In the genomic region with DNA sequence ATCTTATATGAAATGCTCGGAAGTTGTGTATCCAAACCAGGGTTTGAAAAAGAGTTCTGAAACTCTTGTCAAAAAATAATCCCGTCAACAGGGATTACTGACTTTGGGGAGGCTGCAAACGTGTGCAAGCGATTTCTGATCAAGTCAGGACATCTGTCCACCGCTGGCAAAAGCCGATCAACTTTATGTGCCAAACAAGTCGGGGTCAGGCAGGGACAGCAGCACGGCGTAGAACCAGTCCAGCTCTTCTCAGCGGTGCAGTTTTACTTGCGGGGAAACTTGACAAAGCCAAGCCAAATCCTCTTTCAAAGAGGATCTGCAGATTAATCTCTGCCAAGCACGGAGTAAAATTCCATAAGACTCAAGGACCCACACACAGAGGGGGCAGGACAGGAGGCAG, we compare ENCODE assay signal across 22 mouse cellular contexts. TPM values are rescaled to one million over a fixed set of nuclear protein-coding genes. Genes with fewer than 3 reads are reported as not detected.
DNase-seq lines count a peak whose midpoint lies in the region; TF ChIP-seq lines count a peak whose summit lies in the region.
"Had no signal": no experiment of that assay in that cellular context is flagged by ENCODE, and none has a peak within 500 bp of the region (broad histone marks: within the 10 kb centered on the region; RNA-seq: fewer than 3 reads in every experiment).

No protein-coding gene starts in this region.

- H3K9ac ChIP-seq in liver, adult 2 months (ENCODE audit: low read depth, low read length), result no peak overlapping the region; the same call in 1 of the 2 replicates
- H3K9ac ChIP-seq: embryonic facial prominence, embryonic 13.5 days; hindbrain, embryonic 15.5 days; limb, embryonic 15.5 days; midbrain, embryonic 12.5 days; neural tube, embryonic 13.5 days had no signal

- WGBS in liver, adult 2 months, result 17% methylated on average over 12 of the region's 12 CpGs

- H3K27ac ChIP-seq in liver, adult 2 months (replicated peaks; ENCODE audit: insufficient read depth, low read depth, low read length), result peak overlapping the region; percentile 84
- H3K27ac ChIP-seq: embryonic facial prominence, embryonic 13.5 days; hindbrain, embryonic 10.5 days; limb, embryonic 10.5 days; limb, embryonic 15.5 days; midbrain, embryonic 12.5 days; neural tube, embryonic 13.5 days had no signal

- peaks cover 38% of the 10 kb centered on the region; the same call in 1 of the 2 replicates for H3K79me2 ChIP-seq in liver, adult 2 months (ENCODE audit: control insufficient read depth, insufficient read depth, low read length)

- peaks cover 29% of the 10 kb centered on the region for H3K4me1 ChIP-seq in liver, adult 2 months (ENCODE audit: control insufficient read depth, insufficient read depth, low read length)
- H3K4me1 ChIP-seq: hindbrain, embryonic 10.5 days had no signal

- no peak for TF ChIP-seq CTCF in liver, adult 2 months (IDR thresholded peaks at IDR 0.05; ENCODE audit: low read depth, low read length)

- DNase-seq in adrenal gland, postnatal 10 days, result peak; percentile 59
- DNase-seq in adrenal gland, postnatal 4 days (ENCODE audit: low spot score in 2 of 2), result no peak
- peak; percentile 88 for DNase-seq in liver, adult 2 months (ENCODE audit: extremely low read depth, low read depth, low spot score)
- DNase-seq in liver, result no peak
- peak; percentile 46 for DNase-seq in gastrocnemius, postnatal 10 days
- peak; percentile 64 for DNase-seq in skeletal muscle tissue, adult 2 months (ENCODE audit: low read depth, low spot score)
- DNase-seq in kidney, adult 8-10 months, result no peak
- DNase-seq: cerebellum, adult 11-12 months; cerebellum, adult 9-11 months; kidney, adult 18-20 months; kidney, postnatal 10 days; lung, postnatal 36 days; right cerebral cortex, postnatal 25 days; spleen, adult 18-20 months; thymus, postnatal 25 days had no signal

- H3K4me3 ChIP-seq in liver, adult 2 months (ENCODE audit: insufficient read depth, low read depth, low read length), result no peak overlapping the region
- H3K4me3 ChIP-seq: embryonic facial prominence, embryonic 13.5 days; hindbrain, embryonic 10.5 days; hindbrain, embryonic 15.5 days; limb, embryonic 10.5 days; limb, embryonic 15.5 days; midbrain, embryonic 12.5 days; neural tube, embryonic 13.5 days had no signal

- no peaks in the 10 kb centered on the region for H3K27me3 ChIP-seq in liver, adult 2 months (ENCODE audit: control insufficient read depth, insufficient read depth, low read length)
- H3K27me3 ChIP-seq: hindbrain, embryonic 15.5 days; limb, embryonic 15.5 days; midbrain, embryonic 12.5 days; neural tube, embryonic 13.5 days had no signal

- no peaks in the 10 kb centered on the region for H3K36me3 ChIP-seq in liver, adult 2 months (ENCODE audit: control insufficient read depth, insufficient read depth, low read length)
- H3K36me3 ChIP-seq: embryonic facial prominence, embryonic 13.5 days; hindbrain, embryonic 10.5 days; hindbrain, embryonic 15.5 days; limb, embryonic 10.5 days; limb, embryonic 15.5 days; midbrain, embryonic 12.5 days; neural tube, embryonic 13.5 days had no signal

- no peak for TF ChIP-seq POLR2A in liver, adult 2 months (IDR thresholded peaks at IDR 0.05; ENCODE audit: extremely low read depth, insufficient read depth, low read length)

RNA-seq across cellular contexts. Expression of a gene that starts 20.8 kb away (rescaled TPM):
- 10 to 100 TPM; 60.7 to 72.7 TPM for total RNA-seq in adrenal gland, postnatal 10 days (2021)
- 10 to 100 TPM; 68.2 to 68.7 TPM for total RNA-seq in adrenal gland, postnatal 4 days (2021)
- total RNA-seq in liver, adult 2 months (2014; rRNA removed), result 31.8 and 33.0 TPM in 2 replicates
- polyA plus RNA-seq in liver, adult 2 months (2012; rRNA removed), result 32.0 and 35.2 TPM in 2 replicates
- total RNA-seq in gastrocnemius, postnatal 10 days (2021), result 100 to 1,000 TPM; 107 to 114 TPM

RNA-seq across cellular contexts. Expression of a gene that starts 29.5 kb away (rescaled TPM):
- 10 to 100 TPM; 37.1 to 52.7 TPM for total RNA-seq in adrenal gland, postnatal 10 days (2021)
- total RNA-seq in adrenal gland, postnatal 4 days (2021), result 10 to 100 TPM; 34.1 to 42.1 TPM
- 6.9 and 7.8 TPM in 2 replicates for total RNA-seq in liver, adult 2 months (2014; rRNA removed)
- 15.0 and 18.0 TPM in 2 replicates for polyA plus RNA-seq in liver, adult 2 months (2012; rRNA removed)
- 10 to 100 TPM; 29.6 to 32.7 TPM for total RNA-seq in gastrocnemius, postnatal 10 days (2021)

RNA-seq across cellular contexts. Expression of a gene that starts 58.9 kb away (rescaled TPM):
- 10 to 100 TPM; 14.1 to 15.7 TPM for total RNA-seq in adrenal gland, postnatal 10 days (2021)
- 10 to 100 TPM; 15.4 to 15.5 TPM for total RNA-seq in adrenal gland, postnatal 4 days (2021)
- total RNA-seq in liver, adult 2 months (2014; rRNA removed), result 7.1 and 8.5 TPM in 2 replicates
- polyA plus RNA-seq in liver, adult 2 months (2012; rRNA removed), result 17.0 and 17.5 TPM in 2 replicates
- total RNA-seq in gastrocnemius, postnatal 10 days (2021), result 1 to 10 TPM; 7.7 to 8.4 TPM

Comparison
In these comparisons a context has a peak if more than half of its experiments do, and no peak if none do; other contexts are left out.
1. DNase-seq: peak in adrenal gland, postnatal 10 days (single experiment), liver, adult 2 months (single experiment), gastrocnemius, postnatal 10 days (single experiment) and skeletal muscle tissue, adult 2 months (single experiment); none in adrenal gland, postnatal 4 days (0 of 2), liver (single experiment) and kidney, adult 8-10 months (0 of 2).